Mouse (Mus musculus): Measurements from ENCODE around the gene Kcne3.

The Kcne3 gene

DNA sequence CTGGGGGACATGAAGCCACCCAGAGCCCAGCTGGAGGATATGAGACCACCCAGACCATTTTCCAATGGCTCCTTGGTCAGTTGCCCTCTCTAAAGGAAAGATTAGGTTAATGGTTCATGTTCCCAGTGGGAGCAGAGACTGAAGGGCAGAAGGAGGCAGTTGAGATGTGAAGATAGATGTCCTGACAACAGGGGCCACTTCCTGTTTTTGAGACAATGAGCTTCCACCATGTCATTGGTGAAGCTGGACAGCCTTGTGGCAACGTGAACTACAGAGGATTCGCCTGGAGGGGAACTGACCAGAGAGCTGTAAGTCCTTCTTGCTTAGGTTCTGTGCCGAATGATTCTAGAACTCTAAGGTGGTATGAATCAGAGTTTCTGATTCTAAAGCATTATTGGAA is at the start of gene Kcne3:
TSS of gene Kcne3 (plus strand) at position 234 of the 400 bp plus-strand sequence.
- no peak for DNase-seq (ENCODE audit: low spot score)

DNA sequence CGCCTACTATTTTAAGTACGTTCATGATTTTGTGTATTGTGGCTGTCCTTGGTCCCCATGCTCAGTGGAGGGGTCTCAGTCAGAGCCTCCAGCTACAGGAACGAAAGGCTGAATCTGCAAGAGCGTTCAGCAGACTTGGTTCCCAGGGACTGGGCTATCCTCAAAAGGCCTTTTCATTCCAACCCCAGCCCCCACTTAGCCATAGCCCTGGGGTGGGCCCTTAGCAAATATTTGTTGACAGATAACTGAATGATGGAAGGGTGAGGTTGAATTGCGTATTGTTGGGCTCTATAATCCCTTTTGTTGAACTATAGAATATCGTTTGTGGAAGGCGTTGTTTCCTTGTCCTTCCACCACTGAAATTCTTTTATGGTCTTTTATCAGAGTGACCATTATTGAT is 49.8 kb upstream of the Kcne3 start:
- no peak for DNase-seq (ENCODE audit: low spot score)

DNA sequence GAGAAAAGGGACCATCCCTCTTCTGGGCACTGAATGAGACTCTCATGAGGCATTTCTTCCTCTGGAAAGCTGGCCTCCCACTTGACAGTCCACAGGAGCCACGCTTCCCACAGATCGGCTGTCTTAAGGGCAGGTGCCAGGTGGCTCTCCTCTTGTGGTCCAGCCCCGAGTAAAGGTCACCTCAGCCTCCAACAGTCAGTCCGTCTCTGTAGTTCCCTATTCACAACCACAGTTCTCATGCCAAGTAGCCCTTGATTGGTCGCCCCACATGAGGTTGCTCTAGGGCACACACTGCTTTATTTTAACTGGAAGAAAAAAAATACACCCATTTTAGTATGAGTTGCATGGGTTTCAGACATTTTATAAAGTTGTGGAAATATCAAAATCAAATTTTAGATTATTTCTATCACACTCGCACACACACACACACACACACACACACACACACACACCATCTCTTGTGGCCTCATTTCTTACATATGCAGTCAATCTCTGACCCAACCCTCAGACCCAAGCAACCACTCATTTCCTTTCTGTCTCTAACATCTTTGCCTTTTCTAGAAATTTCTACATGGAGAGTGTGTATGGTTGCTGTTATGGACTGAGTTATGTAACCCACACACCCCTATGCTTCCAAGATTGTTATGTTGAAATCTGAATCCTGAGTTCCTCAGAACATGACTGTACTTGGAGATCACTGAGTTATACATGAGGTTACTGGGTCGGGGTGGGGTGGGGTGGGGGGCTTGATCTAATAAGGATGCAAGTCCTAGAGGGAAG is 47.9 kb upstream of the Kcne3 start:
- DNase-seq (ENCODE audit: low spot score): no peak

DNA sequence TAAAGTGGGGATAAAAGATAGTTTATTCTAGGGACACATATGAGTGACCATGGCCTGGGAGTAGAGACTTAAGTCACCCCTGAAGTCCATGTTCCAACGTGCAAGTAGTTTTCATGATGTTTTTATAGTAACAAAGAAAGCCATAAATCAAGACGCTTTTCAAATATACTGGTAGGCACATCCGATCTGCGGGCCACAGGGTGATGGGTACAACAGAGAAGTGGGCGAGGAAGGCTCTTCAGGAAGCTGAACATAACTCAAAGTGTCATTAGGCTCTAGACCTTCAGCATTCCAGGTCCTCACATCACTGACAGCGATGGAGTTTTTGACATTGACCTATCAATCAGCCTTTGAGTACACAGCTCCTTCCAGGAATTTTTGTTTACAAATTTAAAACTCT is 45.7 kb upstream of the Kcne3 start:
- no peak for DNase-seq (ENCODE audit: low spot score)

DNA sequence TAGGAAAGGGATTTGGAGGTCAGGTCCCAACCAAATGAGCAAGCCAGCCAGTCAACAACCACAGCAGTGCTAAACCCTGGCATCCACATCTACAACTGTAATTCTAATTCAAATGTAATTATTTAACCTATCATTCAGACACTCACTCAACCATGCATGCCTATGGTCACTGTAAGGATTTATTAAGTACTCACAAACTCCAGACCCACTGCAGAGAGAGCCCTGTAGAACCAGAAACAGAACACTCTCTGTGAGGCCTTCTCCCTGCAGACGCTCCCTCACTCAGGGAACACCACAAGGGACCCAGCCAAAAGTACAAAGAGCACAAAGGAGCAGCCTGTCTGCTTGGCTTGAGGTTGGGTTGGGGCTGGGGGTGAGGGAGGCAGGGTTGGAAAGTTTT is 43.9 kb upstream of the Kcne3 start:
- DNase-seq (ENCODE audit: low spot score): no peak

DNA sequence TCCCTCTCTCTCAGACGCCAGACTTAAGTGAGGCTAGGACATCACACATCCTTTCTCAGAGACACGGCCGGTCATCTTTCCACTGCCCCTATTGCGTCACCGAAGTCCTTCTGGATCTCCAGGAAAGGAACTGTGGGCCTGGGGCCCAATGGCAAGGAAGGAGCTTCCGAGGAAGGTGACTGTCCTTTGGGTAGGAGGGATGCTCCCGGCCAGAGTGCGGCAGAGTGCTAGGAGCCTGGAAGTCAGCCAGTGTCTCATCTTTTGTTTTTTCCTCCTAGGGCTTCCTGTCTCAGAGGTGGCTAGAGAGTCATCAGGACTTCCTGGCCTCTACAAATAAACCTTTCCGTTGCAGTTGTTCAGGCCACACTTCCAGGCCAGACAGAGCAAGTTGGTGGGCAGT is 39.3 kb upstream of the Kcne3 start:
- no peak for DNase-seq (ENCODE audit: low spot score)

DNA sequence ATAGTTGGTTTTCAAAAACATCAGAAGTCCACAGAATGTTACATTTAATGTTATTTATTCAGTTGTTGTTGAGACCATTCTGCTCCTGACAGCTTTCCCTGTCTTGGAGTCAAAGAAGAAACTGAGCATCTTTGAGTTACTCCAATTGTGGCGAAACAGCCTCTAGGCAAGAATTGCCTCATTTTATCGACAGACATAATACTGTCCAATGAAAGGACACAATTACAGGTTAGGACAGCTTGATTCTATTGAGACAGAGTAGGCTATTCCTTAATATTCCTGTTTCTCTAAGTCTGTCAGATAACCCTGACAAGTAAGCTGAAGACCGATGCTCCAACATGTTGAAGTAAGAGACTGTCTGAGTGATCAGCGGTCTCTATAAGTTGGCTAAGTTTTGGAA is 38.2 kb upstream of the Kcne3 start:
- DNase-seq (ENCODE audit: low spot score): no peak

DNA sequence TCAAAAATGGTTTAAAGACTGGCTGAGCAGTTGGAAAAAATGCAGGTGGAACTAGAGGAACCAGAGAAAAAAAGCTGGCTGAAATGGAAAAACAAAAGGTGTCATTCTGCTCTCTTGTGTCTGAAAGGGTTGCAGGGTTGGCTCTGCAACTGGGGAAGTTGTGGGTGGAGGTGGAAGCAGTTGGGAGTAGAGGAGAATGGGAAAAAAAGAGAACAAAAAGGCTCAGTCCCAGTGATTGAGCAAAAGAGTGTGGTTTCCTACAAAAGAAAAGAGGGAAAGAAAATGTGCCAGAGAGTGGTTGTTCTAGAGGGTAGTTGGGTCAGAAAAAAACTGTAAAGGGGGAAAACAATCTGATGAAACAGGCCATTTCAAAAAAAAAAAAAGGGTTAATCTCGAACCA is 35.7 kb upstream of the Kcne3 start:
- DNase-seq (ENCODE audit: low spot score): no peak

DNA sequence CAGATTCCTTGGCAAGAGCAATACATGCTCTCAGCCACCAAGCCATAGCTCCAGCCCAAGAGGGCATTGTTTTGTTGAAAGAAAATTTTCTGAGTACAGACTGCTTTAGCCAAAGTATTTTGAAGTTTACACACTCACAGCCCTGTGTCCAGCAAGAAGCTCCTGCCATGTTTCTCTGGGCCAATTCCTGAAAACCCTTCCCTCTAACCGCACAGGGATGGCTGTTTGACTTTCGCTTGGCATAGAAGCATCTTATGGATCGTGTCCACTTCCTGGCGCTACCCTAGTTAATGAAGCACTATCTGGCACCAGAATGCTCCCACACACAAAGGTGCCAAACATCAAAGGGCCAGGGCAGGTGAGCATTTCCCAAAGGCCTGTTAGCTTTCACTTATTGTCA is 27.7 kb upstream of the Kcne3 start:
- DNase-seq (ENCODE audit: low spot score): no peak

DNA sequence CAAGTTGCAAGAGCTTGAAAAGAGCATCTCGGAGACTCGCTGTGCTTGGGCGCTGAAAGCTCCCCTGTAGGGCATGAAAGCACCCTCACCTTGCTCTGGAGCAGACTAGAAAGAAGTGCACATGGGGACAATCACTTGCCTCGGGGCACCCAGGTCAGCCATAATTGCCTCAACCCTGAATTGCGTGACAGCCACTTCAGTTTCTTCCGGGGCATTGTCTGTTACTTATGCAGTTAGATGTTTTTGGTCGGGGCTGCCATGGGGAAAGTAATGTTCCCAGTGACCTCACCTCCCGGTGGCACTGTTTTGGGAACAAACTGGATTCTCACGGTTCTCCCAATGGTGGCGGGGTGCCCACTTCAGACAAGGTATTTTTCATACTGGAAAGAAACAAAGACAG is 26.2 kb upstream of the Kcne3 start:
- no peak for DNase-seq (ENCODE audit: low spot score)

DNA sequence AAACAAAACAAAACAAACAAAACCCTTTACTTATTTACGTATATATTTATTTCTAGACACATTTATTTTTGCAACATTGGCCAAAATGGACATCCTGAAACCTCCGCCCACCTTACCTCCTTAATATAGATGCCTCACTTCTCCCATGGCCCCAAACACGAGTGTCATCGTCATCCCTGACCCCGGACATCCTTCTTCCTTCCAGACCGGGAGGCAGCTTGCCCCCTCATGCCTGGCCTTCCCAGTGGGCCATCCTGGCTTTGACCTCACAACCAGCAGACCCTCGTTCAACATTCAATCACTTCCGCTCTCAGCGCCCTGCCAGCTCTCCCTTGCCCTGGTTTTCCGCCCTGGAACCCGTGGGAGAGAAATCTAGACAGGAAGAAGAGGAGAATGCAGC is 25.7 kb upstream of the Kcne3 start:
- no peak for DNase-seq (ENCODE audit: low spot score)

DNA sequence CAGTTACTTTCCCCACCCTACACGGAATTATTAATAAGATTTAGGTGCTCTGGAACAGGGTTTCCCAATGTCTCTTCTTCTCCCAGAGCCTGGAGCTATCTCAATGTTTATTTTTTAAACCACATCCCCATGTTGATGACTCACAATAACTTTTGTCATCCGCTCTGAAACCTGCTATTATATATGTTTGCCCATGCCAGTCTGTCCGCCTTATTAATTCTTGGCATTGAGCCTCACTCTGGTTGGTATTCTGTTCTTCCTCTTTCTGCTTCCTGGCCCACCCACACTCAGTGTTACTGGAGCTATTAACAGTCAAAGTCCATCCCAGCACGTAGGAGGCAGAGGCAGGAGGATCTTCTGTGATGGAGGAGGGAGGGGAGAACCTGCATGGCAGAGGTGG is 18.6 kb upstream of the Kcne3 start:
- no peak for DNase-seq (ENCODE audit: low spot score)

DNA sequence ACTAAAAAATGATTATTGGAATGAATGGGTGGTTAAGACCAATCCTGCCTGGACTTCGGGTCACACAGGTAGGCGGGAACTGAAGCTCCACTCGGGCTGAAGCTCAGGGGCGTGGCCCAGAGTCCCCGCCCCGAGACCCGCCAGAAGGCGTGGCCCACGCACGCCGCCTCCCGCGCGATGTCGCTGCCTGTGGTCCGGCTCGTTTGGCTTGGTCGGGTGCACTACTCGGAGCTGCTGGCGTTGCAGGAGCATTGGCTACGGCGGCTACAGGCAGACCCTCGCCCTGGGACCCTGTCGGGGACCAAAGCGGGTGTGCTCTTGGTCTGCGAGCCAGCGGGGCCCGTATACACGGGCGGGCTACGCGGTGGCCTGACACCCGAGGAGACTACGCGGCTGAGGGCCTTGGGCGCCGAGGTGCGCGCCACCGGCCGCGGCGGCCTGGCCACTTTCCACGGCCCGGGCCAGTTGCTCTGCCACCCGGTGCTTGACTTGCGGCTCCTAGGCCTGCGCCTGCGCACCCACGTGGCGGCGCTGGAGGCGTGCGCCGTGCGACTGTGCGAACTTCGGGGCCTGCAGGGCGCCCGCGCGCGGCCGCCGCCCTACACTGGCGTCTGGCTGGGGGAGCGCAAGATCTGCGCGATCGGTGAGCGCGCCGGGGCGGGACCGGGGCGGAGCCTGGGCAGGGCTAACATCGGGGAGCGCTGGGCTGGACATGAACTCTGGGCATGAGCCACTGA is 17.0 kb upstream of the Kcne3 start, which contains the start of gene Lipt2:
TSS of gene Lipt2 (plus strand) at position 173 of the 737 bp plus-strand sequence.
- DNase-seq (ENCODE audit: low spot score): peak; percentile 90

DNA sequence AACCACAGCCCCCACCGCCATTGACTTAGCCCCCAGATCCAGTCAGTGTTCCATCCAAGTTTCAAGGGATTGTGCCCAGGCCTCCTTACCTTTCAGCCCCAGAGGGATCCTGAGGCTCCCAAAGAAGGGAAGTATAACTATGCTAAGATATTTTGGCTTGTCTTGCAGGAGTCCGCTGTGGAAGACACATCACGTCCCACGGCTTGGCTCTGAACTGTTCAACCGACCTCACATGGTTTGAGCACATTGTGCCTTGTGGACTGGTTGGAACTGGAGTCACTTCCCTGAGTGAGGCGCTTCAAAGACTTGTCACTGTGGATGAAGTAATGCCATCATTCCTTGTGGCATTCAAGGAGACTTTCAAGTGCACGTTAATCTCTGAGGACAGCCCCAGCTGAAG is 16.3 kb upstream of the Kcne3 start:
- no peak for DNase-seq (ENCODE audit: low spot score)

DNA sequence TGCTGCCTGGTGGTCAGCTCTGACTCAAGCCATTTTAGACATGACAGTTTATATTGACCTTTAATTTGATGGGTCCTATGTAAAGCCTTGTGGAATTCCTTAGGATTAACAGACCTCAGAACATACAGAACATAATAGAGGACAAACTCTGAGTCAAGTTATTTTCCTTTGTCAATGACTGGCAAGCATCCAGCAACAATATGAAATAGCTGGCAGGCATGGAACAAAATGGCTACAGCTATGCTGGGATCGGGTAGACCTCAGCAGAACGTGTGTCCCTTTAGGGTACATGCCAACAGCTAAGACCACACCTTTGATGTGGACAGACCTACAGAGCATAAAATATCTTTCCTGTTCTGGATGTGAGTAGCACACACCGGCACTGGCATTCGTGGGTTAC is 12.8 kb upstream of the Kcne3 start:
- no peak for DNase-seq (ENCODE audit: low spot score)

DNA sequence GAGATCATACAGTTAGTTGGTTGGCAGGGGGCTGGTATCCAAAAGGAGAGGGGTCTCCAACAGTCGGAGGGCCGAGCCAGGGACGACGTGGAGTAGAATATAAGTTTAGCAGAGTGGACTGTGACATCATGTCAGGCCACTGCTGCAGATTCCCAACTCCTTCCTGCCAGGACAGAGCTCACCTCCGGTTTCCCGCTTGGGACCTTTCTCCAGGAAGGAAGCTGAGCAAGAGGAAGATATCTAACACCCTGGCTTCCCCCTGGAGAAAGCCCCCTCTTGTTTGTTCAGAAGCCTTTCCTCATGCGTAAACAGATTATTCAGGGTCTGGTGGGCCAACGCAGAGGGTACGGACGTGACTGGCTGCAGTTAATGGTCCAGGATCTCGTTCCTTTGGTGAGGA is 7.6 kb upstream of the Kcne3 start:
- no peak for DNase-seq (ENCODE audit: low spot score)

DNA sequence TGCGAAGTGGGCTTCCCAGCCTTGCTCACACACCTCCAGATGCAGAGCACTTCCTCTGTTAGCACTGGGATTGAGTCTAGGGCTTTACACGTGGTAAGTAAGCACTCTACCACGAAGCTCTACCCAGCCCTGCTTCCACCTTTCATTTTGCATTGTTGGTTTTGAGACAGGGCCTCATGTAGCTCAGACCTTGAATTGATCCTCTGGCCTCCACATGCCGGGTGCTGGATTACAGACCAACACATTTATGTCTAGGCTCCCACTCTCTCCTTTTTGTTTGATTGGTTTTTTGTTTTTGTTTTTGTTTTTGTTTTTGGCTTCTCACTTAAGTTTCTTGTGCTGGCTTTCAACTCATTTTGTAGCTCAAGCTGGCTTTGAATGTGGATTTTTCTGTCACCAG is 5.5 kb upstream of the Kcne3 start:
- no peak for DNase-seq (ENCODE audit: low spot score)

DNA sequence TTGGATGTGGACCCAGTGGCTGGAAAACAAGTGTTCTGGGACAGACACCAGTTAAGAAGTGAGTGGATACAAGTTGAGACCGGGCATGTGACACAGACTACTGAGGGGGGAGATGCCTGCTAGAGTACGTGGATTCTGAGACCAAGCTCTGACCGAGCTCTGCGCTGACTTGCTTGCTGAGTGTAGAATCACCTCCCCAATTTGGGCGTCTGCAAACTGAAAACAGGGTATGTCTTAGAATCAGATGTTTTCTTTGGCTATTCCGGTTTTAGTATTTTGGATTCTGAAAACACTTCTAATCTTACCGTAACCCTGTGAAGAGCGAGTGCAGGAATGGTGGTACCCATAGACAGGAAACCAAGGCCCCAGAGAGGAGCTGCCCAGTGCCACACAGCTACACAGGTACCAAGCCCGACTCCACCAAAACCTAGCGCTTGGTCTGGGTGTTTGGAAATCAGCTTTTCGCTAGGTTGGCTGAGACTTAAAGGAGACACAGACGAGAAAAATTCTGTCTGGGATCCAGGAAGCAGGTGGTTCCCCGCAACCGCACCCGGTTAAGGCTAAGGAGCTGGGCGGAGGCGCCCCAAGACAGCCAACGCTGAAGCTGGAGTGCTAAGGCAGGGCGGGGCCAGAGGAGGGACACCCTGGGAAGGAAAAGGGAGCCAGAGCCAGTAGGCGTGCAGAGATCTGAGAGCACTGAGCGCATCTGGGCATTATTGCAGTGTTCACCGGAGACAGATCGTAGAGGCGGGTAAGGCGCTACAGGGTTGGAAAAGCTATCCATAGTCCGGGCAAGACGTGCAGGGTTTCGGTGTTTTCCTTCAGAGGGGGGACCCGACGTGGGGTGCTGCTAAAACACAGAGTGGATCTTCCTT is 2.0 kb downstream of the Kcne3 start:
- peak; percentile 50 for DNase-seq (ENCODE audit: low spot score)

DNA sequence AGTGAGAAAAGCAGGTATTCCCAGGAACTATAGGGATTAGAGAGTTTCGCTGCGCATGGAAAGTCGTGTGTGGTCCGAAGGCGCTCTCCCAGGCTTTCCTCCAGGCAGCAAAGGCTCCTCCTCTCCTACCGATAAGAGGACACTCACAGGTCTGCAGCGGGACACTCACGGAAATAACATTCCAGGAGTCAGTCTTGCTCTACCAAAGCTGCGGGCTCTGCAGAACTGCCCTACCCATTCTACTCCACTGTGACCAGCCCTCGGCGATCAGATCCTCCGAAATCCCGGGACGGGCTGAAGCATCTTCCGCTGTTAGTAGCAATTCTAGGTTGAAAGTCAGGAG is 2.6 kb downstream of the Kcne3 start:
- DNase-seq (ENCODE audit: low spot score): no peak

DNA sequence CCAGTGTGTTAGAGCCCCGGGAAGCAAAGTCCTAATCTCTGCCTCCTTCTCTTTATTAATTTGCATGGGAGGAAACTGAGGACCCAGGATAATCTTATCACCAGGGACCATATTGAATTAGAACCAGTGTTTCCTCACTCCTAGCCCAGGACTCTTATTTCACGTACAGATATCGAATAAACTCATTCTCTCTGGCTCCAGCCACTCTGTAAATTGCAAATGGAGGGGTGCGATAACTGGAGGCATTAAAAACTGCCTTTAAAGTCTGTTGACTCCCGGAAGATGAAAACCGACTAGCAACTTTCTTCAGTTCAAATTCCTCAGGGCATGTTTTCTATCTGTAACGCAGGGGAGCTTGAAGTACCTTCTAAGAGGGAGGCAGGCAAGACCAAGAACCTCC is 3.1 kb downstream of the Kcne3 start:
- DNase-seq (ENCODE audit: low spot score): no peak

DNA sequence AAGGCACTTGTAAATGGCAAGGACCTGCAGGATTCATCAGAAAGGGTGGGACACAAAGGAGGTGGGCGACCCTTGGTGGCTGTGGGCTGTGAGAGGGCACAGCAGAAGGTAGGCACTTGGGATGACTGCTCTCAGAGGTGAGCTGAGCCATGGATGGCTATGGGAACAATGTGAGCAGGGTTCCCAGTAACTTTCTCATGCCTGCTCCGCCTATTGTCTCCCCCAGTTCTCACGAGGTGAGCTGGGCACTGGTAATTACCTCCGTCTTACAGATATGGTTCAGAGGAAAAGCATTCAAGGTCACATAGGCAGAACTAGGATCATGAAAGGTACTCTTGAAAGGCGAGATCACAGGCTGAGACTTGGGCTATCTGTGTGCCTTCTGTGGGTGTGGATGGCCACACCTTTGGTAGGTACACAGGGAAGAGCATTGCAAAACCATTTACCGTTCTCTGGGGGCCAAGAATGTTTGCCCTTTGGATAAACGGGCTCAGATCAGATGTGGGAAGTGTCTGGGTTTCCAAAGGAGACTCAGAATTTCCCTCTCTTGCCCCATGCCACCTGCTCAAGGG is 3.6 kb downstream of the Kcne3 start:
- DNase-seq (ENCODE audit: low spot score): no peak

DNA sequence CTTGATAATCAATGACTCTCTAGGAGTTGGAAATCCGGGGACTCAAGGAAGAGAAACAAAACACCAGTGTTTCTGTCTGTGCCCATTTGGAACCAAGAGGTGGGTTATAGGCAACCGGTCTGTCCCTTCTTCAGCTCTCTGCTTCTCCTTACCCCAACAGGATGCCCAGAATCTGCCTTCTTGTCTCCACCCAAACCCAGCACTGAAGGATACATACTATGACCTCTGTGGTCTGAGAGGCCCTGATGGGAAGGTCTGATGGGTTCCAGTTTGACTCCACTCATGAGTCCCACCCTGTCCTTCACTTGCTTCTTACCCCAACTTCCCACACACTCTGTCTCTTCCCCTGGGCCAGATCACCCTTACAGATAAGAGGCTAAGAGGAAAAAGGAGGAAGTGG is 4.9 kb downstream of the Kcne3 start:
- DNase-seq (ENCODE audit: low spot score): no peak

DNA sequence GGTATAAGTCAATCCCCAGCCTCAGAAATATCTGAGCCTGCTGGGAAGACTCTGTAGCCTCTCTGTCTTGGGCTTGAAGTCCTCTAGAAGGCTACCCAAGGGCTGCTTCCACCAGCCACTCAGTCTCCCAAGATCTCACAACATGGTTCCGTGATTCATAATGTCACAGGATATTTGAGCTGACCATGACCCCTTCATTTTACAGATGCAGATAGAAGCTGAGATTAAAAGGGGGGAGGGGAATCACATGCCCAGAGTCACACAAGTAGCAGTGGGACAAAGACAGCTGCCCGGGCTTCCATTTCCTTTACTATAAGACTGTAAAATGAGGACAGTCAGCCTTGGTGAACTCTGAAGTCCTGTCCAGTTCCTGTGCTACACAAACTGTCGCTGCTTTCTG is 5.3 kb downstream of the Kcne3 start:
- no peak for DNase-seq (ENCODE audit: low spot score)
